Mouse (Mus musculus) intestine, postnatal 0 days (tissue): Measurements from ENCODE around the gene Svopl. TPM values are rescaled to one million over a fixed set of nuclear protein-coding genes. Genes with fewer than 3 reads are reported as not detected.
A peak's percentile ranks its signal among the peaks of the same experiment; 100 is the strongest.

ENCODE experiments used
- ATAC-seq: fragments of 200-750 bp; cut with Nextera tagmentation; 2 replicates; pipeline ENCODE4 v1.8.0; 2017; ENCODE audit warnings: mild to moderate bottlenecking, moderate TSS enrichment, moderate library complexity
- H3K27ac ChIP-seq: fragments of 300-500 bp; sonication (generic); 2 replicates; pipeline ENCODE4 v1.5.1; 2014; ENCODE audit warnings: mild to moderate bottlenecking, low read depth, low read length, moderate library complexity
- H3K27me3 ChIP-seq: fragments of 300-500 bp; sonication (generic); replicated peaks from 2 replicates; pipeline ENCODE4 v1.6.1; 2014; ENCODE audit warnings: low read length, mixed read lengths; ENCODE audit not compliant: control insufficient read depth, insufficient read depth
- H3K36me3 ChIP-seq: fragments of 300-500 bp; sonication (generic); 2 replicates; pipeline ENCODE4 v1.6.1; 2014; ENCODE audit warnings: mild to moderate bottlenecking, moderate library complexity; ENCODE audit not compliant: control insufficient read depth, insufficient read depth
- H3K4me1 ChIP-seq: fragments of 300-500 bp; sonication (generic); replicated peaks from 2 replicates; pipeline ENCODE4 v1.6.1; 2014; ENCODE audit warnings: antibody characterized with exemption, low read length, mixed read lengths; ENCODE audit not compliant: control insufficient read depth, insufficient read depth
- H3K4me2 ChIP-seq: fragments of 300-500 bp; sonication (generic); replicated peaks from 2 replicates; pipeline ENCODE4 v1.6.1; 2014; ENCODE audit warnings: low read depth, mild to moderate bottlenecking, moderate library complexity
- H3K4me3 ChIP-seq: fragments of 300-500 bp; sonication (generic); 2 replicates; pipeline ENCODE4 v1.5.1; 2014; ENCODE audit warnings: low read depth, low read length
- H3K9ac ChIP-seq: fragments of 300-500 bp; sonication (generic); 2 replicates; pipeline ENCODE4 v1.6.1; 2014; ENCODE audit warnings: mild to moderate bottlenecking, low read depth, low read length
- H3K9me3 ChIP-seq: fragments of 300-500 bp; sonication (generic); 2 replicates; pipeline ENCODE4 v1.6.1; 2016; ENCODE audit warnings: mixed run types; ENCODE audit not compliant: control insufficient read depth
- CTCF ChIP-seq: sonication (generic); IDR thresholded peaks from 2 replicates; pipeline ENCODE4 v1.5.1; 2016; ENCODE audit warnings: low read depth, mild to moderate bottlenecking, control low read depth, antibody characterized with exemption, moderate library complexity
- WGBS: fragments of 180-500 bp; shearing (Covaris S2); extraction: QIAGEN DNeasy Blood & Tissue Kit; methylation state at CpG from one replicate; pipeline ENCODE4 v1.1.7; 2014; 5-methylcytosine and 5-hydroxymethylcytosine counted together
- polyA plus RNA-seq: library from polyadenylated mRNA; unstranded; fragments of >200 nt; fragmentation: Nextera tagmentation; extraction: Ambion mirVana; gene quantifications from 2 replicates; pipeline ENCODE4 v1.2.1, GENCODE M21; 2015

Gene Svopl
- polyA plus RNA-seq, 1 experiment from 2014 or later = 0.68 TPM

DNA sequence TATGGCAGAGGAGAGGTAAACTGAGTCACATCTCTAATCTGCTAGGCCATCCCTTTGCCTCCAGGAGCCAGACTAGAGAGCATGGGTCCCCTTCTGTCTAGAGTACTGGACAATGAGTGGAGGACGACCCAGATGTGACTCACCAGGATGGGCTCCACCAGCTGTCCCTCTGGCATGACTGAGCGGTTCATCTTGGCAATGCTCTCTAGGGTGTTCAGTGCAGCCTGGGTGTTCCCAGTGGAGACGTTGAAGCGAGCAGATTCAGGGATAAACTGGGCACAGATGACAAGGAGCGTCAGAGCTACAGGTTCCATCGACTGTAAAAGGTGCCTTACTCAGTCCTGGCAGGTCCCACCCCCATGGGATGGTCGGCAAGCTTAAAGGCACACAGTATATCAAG lies 25.4 kb downstream of the Svopl start:
- no peak for ATAC-seq
- no peak overlapping the region for H3K4me3 ChIP-seq
- H3K4me1 ChIP-seq = no peaks in the 10 kb centered on the region
- no peak overlapping the region for H3K27ac ChIP-seq
- no peak overlapping the region for H3K9ac ChIP-seq
- WGBS = 87% methylated on average over 7 of the region's 7 CpGs
- no peaks in the 10 kb centered on the region for H3K27me3 ChIP-seq
- H3K9me3 ChIP-seq = no peaks in the 10 kb centered on the region
- H3K36me3 ChIP-seq = no peaks in the 10 kb centered on the region
- TF ChIP-seq CTCF = no peak
- no peak overlapping the region for H3K4me2 ChIP-seq

- no peaks in the 10 kb centered on the region for H3K4me1 ChIP-seq
- no peaks in the 10 kb centered on the region for H3K36me3 ChIP-seq
- H3K9ac ChIP-seq = no peak overlapping the region
- no peak overlapping the region for H3K4me2 ChIP-seq
- no peak for ATAC-seq
- 87% methylated on average over 2 of the region's 2 CpGs for WGBS
- no peaks in the 10 kb centered on the region for H3K9me3 ChIP-seq
- no peak for TF ChIP-seq CTCF
- no peaks in the 10 kb centered on the region for H3K27me3 ChIP-seq
- no peak overlapping the region for H3K27ac ChIP-seq
- H3K4me3 ChIP-seq = no peak overlapping the region
These were observed 34.0 kb downstream of the Svopl start for GRCm38 (mm10) chr6:38012829-38013228.

- H3K4me2 ChIP-seq = no peak overlapping the region
- no peak overlapping the region for H3K27ac ChIP-seq
- ATAC-seq = peak; percentile 25; the same call in 1 of the 2 replicates
- peak; percentile 87 for TF ChIP-seq CTCF
- no peak overlapping the region for H3K9ac ChIP-seq
- no peak overlapping the region for H3K4me3 ChIP-seq
- 12% methylated on average over 6 of the region's 6 CpGs for WGBS
- no peaks in the 10 kb centered on the region for H3K27me3 ChIP-seq
- no peaks in the 10 kb centered on the region for H3K4me1 ChIP-seq
- no peaks in the 10 kb centered on the region for H3K9me3 ChIP-seq
- H3K36me3 ChIP-seq = no peaks in the 10 kb centered on the region
These were observed 39.3 kb downstream of the Svopl start for GRCm38 (mm10) chr6:38007459-38007858.

- H3K4me3 ChIP-seq = no peak overlapping the region
- no peak for TF ChIP-seq CTCF
- no peak overlapping the region for H3K4me2 ChIP-seq
- H3K36me3 ChIP-seq = peaks cover 46% of the 10 kb centered on the region
- no peaks in the 10 kb centered on the region for H3K9me3 ChIP-seq
- WGBS = 83% methylated on average over 4 of the region's 4 CpGs
- H3K9ac ChIP-seq = no peak overlapping the region
- no peaks in the 10 kb centered on the region for H3K27me3 ChIP-seq
- H3K4me1 ChIP-seq = no peaks in the 10 kb centered on the region
- no peak for ATAC-seq
- no peak overlapping the region for H3K27ac ChIP-seq
These were observed 79.4 kb downstream of the Svopl start for GRCm38 (mm10) chr6:37967386-37967785.

GRCm38 (mm10) chr6:37951306-37951705 lies 95.5 kb downstream of the Svopl start:
- no peaks in the 10 kb centered on the region for H3K9me3 ChIP-seq
- no peaks in the 10 kb centered on the region for H3K27me3 ChIP-seq
- TF ChIP-seq CTCF = no peak
- no peak overlapping the region for H3K4me2 ChIP-seq
- no peak for ATAC-seq
- no peak overlapping the region for H3K9ac ChIP-seq
- H3K4me1 ChIP-seq = no peaks in the 10 kb centered on the region
- H3K4me3 ChIP-seq = no peak overlapping the region
- H3K27ac ChIP-seq = no peak overlapping the region
- 83% methylated on average over 6 of the region's 6 CpGs for WGBS
- H3K36me3 ChIP-seq = peaks cover 45% of the 10 kb centered on the region

DNA sequence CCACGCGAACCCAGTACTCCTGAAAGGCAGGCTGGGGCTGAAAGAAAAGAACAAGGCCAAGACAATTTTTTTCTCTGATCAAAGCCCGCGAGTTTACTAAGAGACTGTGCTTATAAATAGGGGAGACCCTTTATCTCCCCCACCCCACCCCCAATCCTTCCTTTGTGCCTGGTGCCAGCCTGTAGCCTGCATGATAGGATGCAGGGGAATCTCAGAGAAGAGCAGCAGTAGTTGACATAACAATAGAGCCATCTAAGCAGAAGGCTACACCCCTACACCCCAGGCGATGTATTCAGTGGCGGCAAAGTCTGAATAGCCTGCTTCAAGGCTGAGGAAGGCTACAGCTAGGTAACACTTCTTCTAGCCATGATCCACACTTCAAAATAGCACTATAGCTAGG lies 110.3 kb downstream of the Svopl start:
- TF ChIP-seq CTCF = no peak
- ATAC-seq = no peak
- Histone ChIP-seq H3K9me3 (no peaks in the 10 kb centered on the region), H3K27me3 (no peaks in the 10 kb centered on the region), H3K36me3 (peaks cover 11% of the 10 kb centered on the region), H3K4me2 (no peak overlapping the region), H3K9ac (no peak overlapping the region), H3K4me3 (no peak overlapping the region), H3K27ac (no peak overlapping the region), H3K4me1 (no peaks in the 10 kb centered on the region)
- 78% methylated on average over 6 of the region's 6 CpGs for WGBS

Other genes with a start within 250 kb of the Svopl start
- gene Trim24, start 176.2 kb downstream of the Svopl start, polyA plus RNA-seq = 5.3 and 6.1 TPM in 2 replicates
- not detected in 2 replicates for gene Tmem213, start 62.3 kb upstream of the Svopl start, polyA plus RNA-seq
- 0.26 and 0.37 TPM in 2 replicates for gene Atp6v0a4, start 77.6 kb upstream of the Svopl start, polyA plus RNA-seq
- gene D630045J12Rik, start 207.0 kb upstream of the Svopl start, polyA plus RNA-seq = 0.52 and 0.58 TPM in 2 replicates